Mouse (Mus musculus) heart, adult 2 months (tissue): ENCODE measurements around the gene Pax6.

ENCODE experiments used
- CTCF ChIP-seq: fragments of 200-600 bp; IDR thresholded peaks from 2 replicates; pipeline ENCODE4 v1.8.1; 2022; ENCODE audit warnings: antibody characterized with exemption, mild to moderate bottlenecking, moderate library complexity
- POLR2A ChIP-seq: fragments of 200-500 bp; IDR thresholded peaks from 2 replicates; pipeline ENCODE4 v1.6.1; 2011; ENCODE audit warnings: mild to moderate bottlenecking, low read depth, low read length, control low read depth; ENCODE audit not compliant: insufficient read depth

DNA sequence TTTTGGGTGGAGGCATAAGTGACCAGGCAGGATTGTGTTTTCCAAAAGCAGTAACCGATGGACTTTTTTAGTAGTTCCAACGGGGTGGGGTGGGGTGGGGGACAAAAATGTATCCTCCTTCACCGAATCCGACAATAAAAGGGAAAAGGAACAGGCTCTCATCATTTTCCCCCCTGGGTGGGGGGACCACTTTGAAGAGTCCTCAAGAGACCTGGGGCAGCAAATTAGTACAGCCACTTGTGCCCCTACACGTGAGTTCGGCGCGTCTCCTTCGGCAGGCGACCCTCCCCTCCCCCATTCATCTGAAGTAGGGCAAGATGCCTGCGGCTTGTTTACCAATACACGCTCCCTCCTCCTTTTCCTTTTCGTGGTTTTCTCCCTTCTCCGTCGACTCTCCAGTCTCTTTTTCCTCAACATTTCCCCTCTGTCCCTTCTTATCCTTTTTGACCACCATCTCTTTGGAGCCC lies 20.6 kb downstream of the Pax6 start:
- TF ChIP-seq CTCF (no peak), POLR2A (no peak)
